In the genomic region with DNA sequence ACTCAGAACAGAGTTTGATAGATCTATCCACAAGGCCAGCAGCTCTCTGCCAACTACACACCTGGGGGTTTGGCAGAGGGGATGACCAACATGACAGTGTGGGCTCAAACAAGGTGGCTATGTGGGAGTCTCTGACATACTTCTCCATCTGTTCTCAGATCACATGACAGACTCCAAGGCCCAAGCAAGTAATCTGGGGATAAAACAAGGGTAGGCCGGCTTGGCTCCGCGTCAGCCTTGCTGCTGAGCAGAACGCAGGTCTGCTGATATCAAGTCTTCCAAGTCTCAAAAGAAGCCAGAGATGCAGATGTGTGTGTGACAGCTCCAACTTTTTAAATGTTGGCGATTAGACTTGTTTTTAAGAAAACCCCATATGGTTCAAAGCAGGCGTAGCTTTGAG, we compare ENCODE assay signal across 23 mouse cellular contexts. TPM values are rescaled to one million over a fixed set of nuclear protein-coding genes. Genes with fewer than 3 reads are reported as not detected.
DNase-seq lines count a peak whose midpoint lies in the region; ATAC-seq lines count a peak whose summit lies in the region.
"Had no signal": no experiment of that assay in that cellular context is flagged by ENCODE, and none has a peak within 500 bp of the region (broad histone marks: within the 10 kb centered on the region; RNA-seq: fewer than 3 reads in every experiment).

No protein-coding gene starts in this region.

- no peaks in the 10 kb centered on the region for H3K36me3 ChIP-seq in embryonic facial prominence, embryonic 14.5 days (ENCODE audit: control insufficient read depth, insufficient read depth, low read length)
- H3K36me3 ChIP-seq in embryonic facial prominence, embryonic 10.5 days (replicated peaks) = no peaks in the 10 kb centered on the region
- H3K36me3 ChIP-seq in heart, embryonic 12.5 days = no peaks in the 10 kb centered on the region
- no peaks in the 10 kb centered on the region for H3K36me3 ChIP-seq in embryonic facial prominence, embryonic 15.5 days
- no peaks in the 10 kb centered on the region for H3K36me3 ChIP-seq in midbrain, embryonic 11.5 days (ENCODE audit: control insufficient read depth, insufficient read depth, low read length)
- H3K36me3 ChIP-seq: embryonic facial prominence, embryonic 13.5 days; forebrain, embryonic 10.5 days; forebrain, embryonic 15.5 days; G1E had no signal

- no peaks in the 10 kb centered on the region for H3K27me3 ChIP-seq in embryonic facial prominence, embryonic 14.5 days (replicated peaks; ENCODE audit: control insufficient read depth, insufficient read depth, low read length)
- H3K27me3 ChIP-seq in embryonic facial prominence, embryonic 10.5 days (replicated peaks; ENCODE audit: low read depth, poor library complexity, severe bottlenecking) = 0 out of 2 replicates have a peak, but pooled peaks cover 6% of the 10 kb centered on the region
- H3K27me3 ChIP-seq in heart, embryonic 12.5 days (replicated peaks) = no peaks in the 10 kb centered on the region
- no peaks in the 10 kb centered on the region for H3K27me3 ChIP-seq in embryonic facial prominence, embryonic 15.5 days
- H3K27me3 ChIP-seq in midbrain, embryonic 11.5 days (ENCODE audit: control insufficient read depth, insufficient read depth, low read length) = no peaks in the 10 kb centered on the region
- H3K27me3 ChIP-seq: embryonic facial prominence, embryonic 13.5 days; forebrain, embryonic 15.5 days had no signal

- H3K27ac ChIP-seq in embryonic facial prominence, embryonic 14.5 days (replicated peaks; ENCODE audit: low read depth, low read length) = no peak overlapping the region
- H3K27ac ChIP-seq in embryonic facial prominence, embryonic 10.5 days (replicated peaks) = no peak overlapping the region
- H3K27ac ChIP-seq in heart, embryonic 12.5 days (ENCODE audit: poor library complexity, severe bottlenecking) = no peak overlapping the region
- H3K27ac ChIP-seq in embryonic facial prominence, embryonic 15.5 days (replicated peaks) = 0 out of 2 replicates have a peak overlapping the region, but pooled peaks have one; percentile 48
- H3K27ac ChIP-seq in midbrain, embryonic 11.5 days (ENCODE audit: low read depth, low read length) = no peak overlapping the region
- H3K27ac ChIP-seq: embryonic facial prominence, embryonic 13.5 days; forebrain, embryonic 10.5 days; forebrain, embryonic 13.5 days; forebrain, embryonic 15.5 days had no signal

- peak; percentile 46 for DNase-seq in embryonic facial prominence, embryonic 14.5 days (ENCODE audit: low spot score)
- DNase-seq in embryonic facial prominence, embryonic 10.5 days (ENCODE audit: low spot score) = no peak
- DNase-seq in heart, adult 11 months = peak; percentile 94
- DNase-seq in midbrain, embryonic 11.5 days (ENCODE audit: low spot score, missing footprints) = no peak
- DNase-seq: adrenal gland, adult 8-10 months; adrenal gland, postnatal 14 days; adrenal gland, postnatal 36 days; B cell, adult 2 months; cerebellum, adult 11-12 months; cerebellum, adult 2 months; cerebellum, adult 9-10 months; cerebellum, postnatal 25 days had no signal

- no peak overlapping the region for H3K4me3 ChIP-seq in embryonic facial prominence, embryonic 14.5 days (ENCODE audit: low read depth, low read length)
- no peak overlapping the region for H3K4me3 ChIP-seq in embryonic facial prominence, embryonic 10.5 days
- H3K4me3 ChIP-seq in heart, embryonic 12.5 days = no peak overlapping the region
- no peak overlapping the region for H3K4me3 ChIP-seq in embryonic facial prominence, embryonic 15.5 days (replicated peaks)
- H3K4me3 ChIP-seq in midbrain, embryonic 11.5 days (ENCODE audit: low read depth, low read length) = no peak overlapping the region
- H3K4me3 ChIP-seq: embryonic facial prominence, embryonic 13.5 days; erythroblast, embryonic 14.5 days; forebrain, embryonic 10.5 days; forebrain, embryonic 13.5 days; forebrain, embryonic 15.5 days had no signal

- no peaks in the 10 kb centered on the region for H3K4me1 ChIP-seq in embryonic facial prominence, embryonic 14.5 days (ENCODE audit: control insufficient read depth, insufficient read depth, low read length)
- peaks cover 8% of the 10 kb centered on the region for H3K4me1 ChIP-seq in embryonic facial prominence, embryonic 10.5 days
- H3K4me1 ChIP-seq in heart, embryonic 12.5 days (replicated peaks) = no peaks in the 10 kb centered on the region
- H3K4me1 ChIP-seq in embryonic facial prominence, embryonic 15.5 days = no peaks in the 10 kb centered on the region
- H3K4me1 ChIP-seq in midbrain, embryonic 11.5 days (ENCODE audit: control insufficient read depth, insufficient read depth, low read length) = no peaks in the 10 kb centered on the region
- H3K4me1 ChIP-seq: embryonic facial prominence, embryonic 13.5 days; forebrain, embryonic 13.5 days; forebrain, embryonic 15.5 days had no signal

- no peak overlapping the region for H3K4me2 ChIP-seq in embryonic facial prominence, embryonic 14.5 days (ENCODE audit: low read depth, low read length)
- no peak overlapping the region for H3K4me2 ChIP-seq in heart, embryonic 12.5 days
- no peak overlapping the region for H3K4me2 ChIP-seq in embryonic facial prominence, embryonic 15.5 days (replicated peaks)
- H3K4me2 ChIP-seq in midbrain, embryonic 11.5 days = no peak overlapping the region
- H3K4me2 ChIP-seq: embryonic facial prominence, embryonic 13.5 days; forebrain, embryonic 13.5 days; forebrain, embryonic 15.5 days had no signal

- no peak for ATAC-seq in embryonic facial prominence, embryonic 14.5 days (ENCODE audit: low read depth)
- no peak for ATAC-seq in heart, embryonic 12.5 days (ENCODE audit: insufficient number of reproducible peaks, low FRiP score)
- no peak for ATAC-seq in embryonic facial prominence, embryonic 15.5 days (ENCODE audit: insufficient number of reproducible peaks, low FRiP score, low TSS enrichment, low read depth)
- no peak for ATAC-seq in midbrain, embryonic 11.5 days (ENCODE audit: low FRiP score)
- ATAC-seq: activated CD4-positive, CD25-positive, alpha-beta regulatory T cell, adult 4 months; CD4-positive, CD25-positive, alpha-beta regulatory T cell, adult 4 months; forebrain, embryonic 13.5 days; forebrain, embryonic 15.5 days; Patski had no signal

- H3K9ac ChIP-seq in embryonic facial prominence, embryonic 14.5 days (ENCODE audit: low read depth, low read length) = no peak overlapping the region
- H3K9ac ChIP-seq in heart, embryonic 12.5 days = no peak overlapping the region
- H3K9ac ChIP-seq in embryonic facial prominence, embryonic 15.5 days = no peak overlapping the region
- no peak overlapping the region for H3K9ac ChIP-seq in midbrain, embryonic 11.5 days (ENCODE audit: low read length)
- H3K9ac ChIP-seq: embryonic facial prominence, embryonic 13.5 days; forebrain, embryonic 13.5 days; forebrain, embryonic 15.5 days had no signal

- H3K9me3 ChIP-seq in embryonic facial prominence, embryonic 14.5 days (ENCODE audit: control insufficient read depth, low read length) = no peaks in the 10 kb centered on the region
- no peaks in the 10 kb centered on the region for H3K9me3 ChIP-seq in embryonic facial prominence, embryonic 10.5 days
- H3K9me3 ChIP-seq in heart, embryonic 12.5 days (replicated peaks) = no peaks in the 10 kb centered on the region
- H3K9me3 ChIP-seq in embryonic facial prominence, embryonic 15.5 days (replicated peaks) = no peaks in the 10 kb centered on the region
- H3K9me3 ChIP-seq in midbrain, embryonic 11.5 days (ENCODE audit: control insufficient read depth, low read length) = no peaks in the 10 kb centered on the region
- H3K9me3 ChIP-seq: embryonic facial prominence, embryonic 13.5 days; forebrain, embryonic 10.5 days; forebrain, embryonic 13.5 days; forebrain, embryonic 15.5 days had no signal

- 79% methylated on average over 6 of the region's 6 CpGs for WGBS in embryonic facial prominence, embryonic 14.5 days
- WGBS in embryonic facial prominence, embryonic 10.5 days = 94% methylated on average over 6 of the region's 6 CpGs
- 78% methylated on average over 6 of the region's 6 CpGs for WGBS in heart, embryonic 12.5 days
- WGBS in embryonic facial prominence, embryonic 15.5 days = 78% methylated on average over 6 of the region's 6 CpGs
- WGBS in midbrain, embryonic 11.5 days = 93% methylated on average over 6 of the region's 6 CpGs

RNA-seq across cellular contexts. Expression of a gene that starts 28.7 kb away (rescaled TPM):
- polyA plus RNA-seq in embryonic facial prominence, embryonic 14.5 days (2014; fragmentation: Nextera tagmentation; extraction: Ambion mirVana) = 73.2 and 82.9 TPM in 2 replicates
- 333 and 362 TPM in 2 replicates for polyA plus RNA-seq in embryonic facial prominence, embryonic 10.5 days (2016; fragmentation: Nextera tagmentation; extraction: Ambion mirVana)
- 20.4 and 20.6 TPM in 2 replicates for polyA plus RNA-seq in heart, embryonic 12.5 days (2016; fragmentation: Nextera tagmentation; extraction: Ambion mirVana)
- polyA plus RNA-seq in embryonic facial prominence, embryonic 15.5 days (2015; fragmentation: Nextera tagmentation; extraction: Ambion mirVana) = 181 and 201 TPM in 2 replicates
- 89.8 and 104 TPM in 2 replicates for polyA plus RNA-seq in midbrain, embryonic 11.5 days (2014; fragmentation: Nextera tagmentation; extraction: Ambion mirVana)
- polyA plus RNA-seq: CD4-positive, CD25-positive, alpha-beta regulatory T cell, adult 4 months; erythroblast, embryonic 14.5 days; G1E had no signal

Comparison
In these comparisons a context has a peak if more than half of its experiments do, and no peak if none do; other contexts are left out.
1. DNase-seq: peak in embryonic facial prominence, embryonic 14.5 days (single experiment) and heart, adult 11 months (single experiment); none in embryonic facial prominence, embryonic 10.5 days (single experiment) and midbrain, embryonic 11.5 days (single experiment).